Mouse (Mus musculus): ENCODE data around the gene Alcam.

The Alcam gene

DNA sequence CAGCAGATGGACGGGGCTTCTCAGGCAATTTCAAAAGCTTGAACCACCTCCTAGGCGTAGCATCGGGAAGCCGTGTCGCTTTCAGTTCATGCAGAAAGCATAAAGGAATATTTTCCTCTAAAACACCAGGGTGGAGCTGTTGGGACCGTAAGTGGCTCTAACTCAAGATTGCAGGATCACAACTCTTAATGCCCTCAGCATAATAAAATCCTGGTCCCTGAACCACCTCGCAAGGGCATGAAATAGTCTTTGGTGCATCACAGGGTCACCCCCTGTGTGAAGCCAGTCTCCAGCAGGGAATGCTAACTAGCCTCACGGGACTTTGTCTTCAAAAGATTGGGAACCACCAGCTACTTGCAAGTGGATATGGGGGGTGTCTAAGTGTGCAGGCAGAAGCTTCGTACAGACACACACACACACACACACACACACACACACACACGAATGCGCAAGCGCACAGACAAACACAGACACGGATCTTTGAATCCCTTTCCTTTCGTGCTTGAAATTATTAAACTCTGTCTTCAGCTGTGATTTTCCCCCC is at the start of gene Alcam:
TSS of gene Alcam (minus strand) at position 104 of the 544 bp plus-strand sequence.
- DNase-seq (ENCODE audit: low read depth, low spot score): no peak

DNA sequence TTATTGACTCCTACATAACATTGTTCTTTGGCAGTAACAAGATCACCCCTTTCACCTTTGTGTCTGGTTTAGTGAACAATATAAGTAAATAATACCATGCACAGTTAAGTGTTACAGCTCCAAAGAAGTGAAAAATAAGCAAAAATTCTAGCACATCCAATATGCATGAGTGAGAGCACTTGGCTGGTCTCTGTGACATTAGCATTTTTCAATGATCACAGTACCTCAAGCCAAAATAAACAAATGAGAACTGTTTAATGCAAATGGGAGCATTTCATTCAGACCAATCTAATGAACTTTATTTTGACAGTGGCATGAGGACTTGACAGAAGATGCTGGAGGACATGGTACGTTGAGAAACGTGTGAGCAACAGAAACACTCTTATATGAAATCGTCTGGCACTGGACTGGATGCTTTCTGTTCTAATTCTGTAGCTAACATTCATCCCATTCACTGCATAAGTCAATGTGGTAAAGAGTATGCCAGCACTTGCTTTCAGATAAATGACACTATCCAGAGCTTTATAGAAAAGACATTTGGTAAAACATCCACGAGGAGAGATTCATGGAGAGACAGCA is 45.0 kb upstream of the Alcam start:
- DNase-seq (ENCODE audit: low read depth, low spot score): no peak

DNA sequence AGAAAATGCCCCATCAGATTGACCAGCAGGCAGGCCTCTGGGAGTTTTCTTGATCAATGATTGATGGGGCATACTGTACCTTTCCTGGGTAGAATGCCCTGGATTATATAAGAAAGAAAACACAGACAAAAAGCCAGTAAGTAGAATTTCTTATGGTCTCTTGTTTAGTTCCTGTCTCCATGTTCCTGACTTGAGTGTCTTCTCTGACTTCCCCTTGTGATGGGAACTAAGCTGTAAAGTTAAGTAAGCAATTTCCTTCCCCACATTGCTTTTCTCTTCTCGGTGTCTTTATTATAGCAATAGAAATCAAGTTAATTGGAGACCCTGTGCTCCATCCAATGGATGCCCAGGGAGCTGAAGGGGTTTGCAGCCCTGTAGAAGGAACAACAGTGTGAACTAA is 36.7 kb upstream of the Alcam start:
- DNase-seq (ENCODE audit: low read depth, low spot score): no peak

DNA sequence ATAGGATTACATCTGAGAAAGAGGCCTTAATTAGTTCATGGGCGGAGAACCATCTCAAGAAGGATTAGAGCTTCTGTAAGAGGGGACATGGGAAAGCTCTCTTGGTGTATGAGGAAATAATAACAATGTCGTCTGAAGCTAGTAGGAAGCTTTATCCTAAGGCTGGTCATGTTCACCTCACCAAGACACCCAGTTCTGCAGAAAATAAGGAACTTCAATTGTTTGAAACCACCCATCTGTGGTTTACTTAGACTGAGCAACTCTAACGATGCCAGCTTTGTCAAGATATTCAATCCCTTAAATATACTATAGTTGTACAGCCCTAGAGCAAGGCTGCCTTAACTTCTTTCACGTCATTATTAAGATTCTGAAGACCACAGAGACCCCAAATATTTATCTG is 20.4 kb upstream of the Alcam start:
- DNase-seq (ENCODE audit: low read depth, low spot score): no peak

DNA sequence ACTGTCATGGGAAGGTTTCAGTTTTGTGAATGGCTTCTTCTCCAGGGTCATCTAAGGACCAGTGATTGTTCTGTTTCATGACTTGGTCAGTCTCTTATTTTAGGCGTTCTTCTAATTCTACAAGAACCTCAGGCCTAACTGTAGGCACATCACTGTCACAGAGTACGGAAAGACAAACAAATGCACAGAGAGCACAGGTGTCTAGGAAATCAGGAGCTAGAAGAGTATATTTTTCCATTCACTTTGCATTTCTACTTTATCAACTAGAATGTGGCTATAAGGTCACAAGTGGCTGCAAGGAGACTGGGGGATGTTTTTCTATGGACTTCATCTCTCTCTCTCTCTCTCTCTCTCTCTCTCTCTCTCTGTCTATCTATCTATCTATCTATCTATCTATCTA is 19.2 kb upstream of the Alcam start:
- no peak for DNase-seq (ENCODE audit: low read depth, low spot score)

DNA sequence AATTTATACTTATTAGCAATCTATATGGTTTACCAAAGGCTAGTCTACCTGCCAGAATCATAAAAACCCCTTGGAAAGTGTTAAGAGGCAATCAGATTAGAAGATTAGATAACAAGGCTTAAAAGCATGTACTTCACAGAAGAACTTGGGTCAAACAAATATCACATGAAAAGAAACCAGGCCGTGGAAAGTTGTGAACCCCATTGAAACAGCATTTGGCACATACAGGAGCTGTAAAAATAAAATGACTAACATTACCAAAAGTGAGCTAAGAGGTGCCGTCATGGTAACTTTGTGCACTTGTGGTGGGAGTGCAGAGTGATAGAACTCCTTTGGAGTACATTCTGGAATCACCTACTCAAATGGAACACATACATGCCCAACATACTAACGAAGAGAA is 18.8 kb upstream of the Alcam start:
- no peak for DNase-seq (ENCODE audit: low read depth, low spot score)

DNA sequence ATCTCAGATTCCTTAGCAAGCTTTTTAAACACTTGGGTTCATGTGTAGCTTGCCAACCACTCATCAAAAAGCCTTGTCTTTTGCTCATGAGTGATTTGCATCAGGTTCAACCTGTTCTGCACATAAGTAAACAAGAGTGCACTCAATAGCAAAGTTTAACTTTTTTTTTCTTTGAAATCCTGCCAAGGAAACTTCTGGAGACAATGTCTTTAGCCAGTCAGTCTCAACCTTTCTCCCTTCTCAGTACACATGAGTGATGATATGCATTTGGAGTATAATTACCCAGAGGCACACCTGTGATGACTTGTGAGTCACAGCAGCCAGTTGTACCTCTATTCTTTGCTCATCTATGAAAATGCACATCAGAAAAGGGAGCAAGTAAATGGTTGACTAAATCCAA is 18.2 kb upstream of the Alcam start:
- no peak for DNase-seq (ENCODE audit: low read depth, low spot score)

DNA sequence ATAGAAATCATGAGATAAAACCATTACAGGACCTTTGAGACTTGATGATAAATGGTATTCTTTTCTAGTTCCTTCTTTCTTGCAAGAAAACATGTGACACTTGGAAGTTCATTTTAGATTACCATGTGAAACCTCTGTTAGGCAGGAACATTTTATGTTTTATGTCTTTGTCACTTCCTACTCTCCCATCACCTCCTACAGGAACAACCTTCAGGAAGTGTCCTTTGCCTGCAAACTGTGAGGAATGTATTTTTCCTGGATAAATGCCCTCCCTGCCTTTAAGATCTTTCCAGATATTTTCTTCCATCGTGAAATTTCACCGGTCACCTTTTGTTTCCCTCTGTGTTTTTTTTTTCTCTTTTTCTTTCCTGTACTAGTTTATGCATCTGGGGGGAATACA is 17.0 kb upstream of the Alcam start:
- DNase-seq (ENCODE audit: low read depth, low spot score): no peak

DNA sequence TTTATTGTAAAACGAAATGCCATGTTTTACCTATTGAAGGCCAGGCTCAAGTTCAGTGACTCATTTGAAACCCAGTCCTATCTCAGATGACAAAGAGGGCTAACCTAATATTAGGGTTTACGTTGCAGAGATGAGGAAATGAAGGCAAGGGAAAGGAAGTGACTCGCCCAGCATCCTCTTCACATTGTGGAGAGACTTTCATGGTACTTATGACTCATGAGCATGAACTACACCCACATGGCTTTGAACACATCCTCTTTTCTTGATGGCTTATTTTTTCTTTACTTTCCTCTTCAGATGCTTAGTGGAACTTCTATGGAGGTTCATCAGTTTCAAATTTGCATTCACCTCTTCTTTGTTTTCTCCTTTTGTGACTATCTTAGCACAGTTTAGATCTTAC is 16.4 kb upstream of the Alcam start:
- no peak for DNase-seq (ENCODE audit: low read depth, low spot score)

DNA sequence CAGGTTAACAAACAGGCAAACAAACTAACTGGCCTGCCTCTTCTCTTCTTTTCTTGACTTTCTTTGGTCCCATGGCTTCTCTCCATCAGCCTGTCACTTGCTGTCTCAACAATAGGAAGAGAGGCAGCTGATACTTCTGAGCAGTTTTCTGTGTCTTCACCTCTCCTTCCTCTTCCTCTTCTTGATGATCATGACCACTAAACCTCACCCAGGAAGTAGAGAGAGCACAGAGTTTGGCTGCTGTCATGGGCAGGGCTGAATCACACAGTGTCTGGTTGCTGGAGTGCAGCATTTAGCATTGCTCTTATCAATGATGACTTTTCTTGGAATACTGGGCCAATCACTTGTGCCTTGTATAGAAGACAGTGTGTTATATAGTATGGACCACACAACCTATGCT is 14.6 kb upstream of the Alcam start:
- no peak for DNase-seq (ENCODE audit: low read depth, low spot score)

DNA sequence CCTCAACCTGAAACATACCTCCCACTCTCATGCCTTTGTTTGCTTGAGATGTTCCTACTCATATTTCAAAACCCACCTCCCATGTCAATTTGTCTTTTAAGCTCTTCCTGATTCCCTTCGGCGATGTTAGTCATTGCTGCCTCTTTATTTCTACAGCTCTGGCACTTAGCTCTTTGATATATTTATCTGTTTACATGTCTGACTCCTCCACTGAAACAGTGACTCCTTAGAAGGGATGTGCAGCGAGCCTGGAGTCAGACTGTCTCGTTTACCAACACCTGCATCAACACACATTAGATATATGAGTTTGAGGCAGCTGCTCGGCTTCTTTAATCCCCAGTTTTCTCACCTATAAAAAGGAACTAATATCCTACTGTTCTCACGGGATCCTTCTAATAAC is 12.9 kb upstream of the Alcam start:
- DNase-seq (ENCODE audit: low read depth, low spot score): no peak

DNA sequence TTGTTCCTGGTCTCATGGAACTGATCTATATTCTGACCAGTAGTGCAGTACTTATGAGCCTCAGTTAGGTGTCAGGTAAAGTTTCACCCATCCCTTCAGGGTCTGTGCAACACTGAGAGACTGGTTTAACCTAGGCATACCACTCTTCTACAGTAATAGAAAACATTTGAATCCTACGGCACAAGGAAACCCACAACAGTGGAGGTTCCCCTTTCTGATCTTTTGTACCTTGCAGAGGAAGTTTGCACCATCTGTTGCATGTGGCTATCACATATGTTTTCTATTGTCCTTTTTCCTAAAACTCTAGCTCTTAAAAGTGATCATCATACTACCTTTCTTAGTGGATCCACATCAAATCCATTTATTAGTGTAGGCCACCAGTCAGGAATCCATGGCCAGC is 10.7 kb upstream of the Alcam start:
- no peak for DNase-seq (ENCODE audit: low read depth, low spot score)

DNA sequence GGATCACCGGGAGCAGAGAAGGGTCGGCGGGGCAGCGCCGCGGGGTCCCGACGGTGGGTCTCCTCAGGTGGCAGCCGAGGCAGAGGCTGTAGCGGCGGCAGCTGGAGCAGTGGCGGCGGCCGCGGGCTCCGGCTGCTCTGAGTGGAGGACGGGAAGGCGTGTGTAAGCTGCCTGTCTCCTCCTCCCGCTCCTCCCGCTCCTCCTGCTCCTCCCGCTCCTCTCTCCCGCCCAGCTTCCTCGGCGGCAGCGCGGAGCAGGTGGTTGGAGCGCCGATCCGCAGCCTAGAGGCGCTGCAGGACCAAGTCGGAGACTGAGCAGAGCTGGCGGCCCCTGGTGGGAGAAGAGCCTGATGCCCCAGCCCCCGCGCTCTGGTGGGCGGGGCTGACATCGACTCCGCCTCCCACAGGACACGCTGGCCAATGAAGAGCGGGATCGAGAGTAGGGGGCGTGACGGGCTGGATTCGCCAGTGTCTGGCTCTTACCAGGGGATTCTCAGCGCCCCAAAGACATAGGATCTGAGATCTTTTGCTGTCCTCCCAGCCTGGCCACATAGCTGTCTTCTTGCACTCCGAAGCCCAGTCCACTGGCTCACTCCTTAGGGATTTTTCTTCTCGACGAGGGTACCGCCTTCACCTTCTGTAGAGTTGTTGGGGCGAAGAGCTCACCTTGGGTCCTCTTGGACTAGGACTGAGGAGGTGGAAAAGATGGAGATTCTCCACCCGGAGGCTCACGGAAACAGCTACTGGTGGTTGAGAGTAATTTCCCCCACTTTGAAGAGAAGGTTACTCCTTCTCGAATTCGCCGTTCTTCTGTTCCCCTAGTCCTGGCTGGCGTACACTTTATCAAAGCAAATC is 785 bp downstream of the Alcam start:
- DNase-seq (ENCODE audit: low read depth, low spot score): peak; percentile 83

DNA sequence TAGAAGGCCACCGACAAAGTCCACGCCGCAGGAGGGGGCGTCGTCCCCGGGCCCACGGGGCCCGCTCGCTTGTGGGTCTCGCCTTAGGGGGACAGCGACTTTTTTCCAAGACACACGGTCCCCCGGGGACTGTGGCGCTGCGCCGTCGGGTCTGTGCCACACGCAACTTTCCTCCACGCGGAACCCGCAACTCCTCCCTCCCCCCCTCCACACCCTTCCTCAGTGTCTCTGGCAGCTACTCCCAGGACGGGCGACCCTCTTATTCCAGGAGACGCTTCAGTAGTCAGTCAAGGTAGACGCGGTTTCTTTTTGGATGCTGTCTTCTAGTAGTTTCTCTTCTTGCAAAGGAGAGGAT is 1.4 kb downstream of the Alcam start:
- DNase-seq (ENCODE audit: low read depth, low spot score): no peak

DNA sequence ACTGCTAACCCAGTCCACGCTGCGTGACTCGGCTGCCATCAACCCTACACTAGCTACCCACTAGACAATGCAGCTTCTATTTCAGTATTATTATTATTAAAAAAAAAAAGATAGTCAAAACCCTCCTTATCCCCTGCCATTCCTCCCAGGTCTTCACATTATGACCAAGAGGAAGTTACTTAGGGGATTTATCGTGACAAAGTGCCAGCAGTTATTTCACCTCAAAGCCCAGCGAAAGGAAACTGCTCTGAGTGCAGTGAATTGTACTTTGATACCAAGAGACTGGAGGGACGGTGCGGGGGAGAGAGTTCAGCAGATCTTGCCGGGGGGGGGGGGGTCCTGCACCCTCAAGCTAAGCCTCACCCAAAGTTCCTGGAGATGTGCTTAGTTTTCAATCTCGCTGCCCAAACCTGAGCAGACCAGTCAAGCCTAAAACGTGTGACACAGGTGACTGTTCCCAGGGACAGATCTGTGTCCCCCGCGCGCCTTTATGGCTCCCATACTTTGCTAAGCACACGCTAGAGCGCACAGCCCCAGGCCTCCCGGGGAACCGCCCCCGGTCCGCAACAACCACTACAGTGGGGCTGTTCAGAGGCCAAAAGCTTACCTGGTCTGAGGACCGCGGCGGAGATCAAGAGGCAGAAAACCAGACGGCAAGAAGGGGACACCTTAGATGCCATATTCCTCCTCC is 1.9 kb downstream of the Alcam start:
- no peak for DNase-seq (ENCODE audit: low read depth, low spot score)

DNA sequence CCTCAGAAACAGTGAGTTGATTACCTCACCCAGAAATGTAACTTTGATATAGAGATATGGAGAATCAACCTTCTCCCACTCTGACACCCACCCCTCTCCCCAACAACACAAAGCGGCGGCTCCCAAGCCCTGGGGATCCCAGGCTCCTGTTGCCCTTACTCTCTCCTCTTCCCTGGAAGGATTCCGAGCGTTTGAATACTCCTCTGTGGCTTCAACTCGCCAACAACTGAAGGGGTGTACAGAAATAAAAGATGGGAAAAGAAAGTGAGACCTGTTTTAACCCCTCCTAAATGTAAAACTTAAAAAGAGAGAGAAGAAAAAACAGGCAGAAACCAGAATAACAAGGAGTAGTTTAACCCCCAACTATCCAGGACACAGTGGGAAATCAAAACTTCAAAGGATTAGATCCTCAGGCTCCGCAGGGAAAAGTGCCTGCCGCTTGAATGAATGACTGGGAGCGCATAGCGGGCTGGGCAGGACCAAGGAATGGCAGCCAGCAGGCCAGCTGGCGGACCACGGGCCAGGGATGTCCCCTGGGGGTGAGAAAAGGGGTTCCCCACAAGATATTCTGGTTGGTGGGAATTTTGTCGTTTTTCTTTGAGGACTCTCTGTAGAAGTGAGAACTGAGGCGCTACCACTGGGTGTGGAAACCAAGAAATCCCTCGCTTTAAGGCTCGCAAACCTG is 2.6 kb downstream of the Alcam start:
- no peak for DNase-seq (ENCODE audit: low read depth, low spot score)

DNA sequence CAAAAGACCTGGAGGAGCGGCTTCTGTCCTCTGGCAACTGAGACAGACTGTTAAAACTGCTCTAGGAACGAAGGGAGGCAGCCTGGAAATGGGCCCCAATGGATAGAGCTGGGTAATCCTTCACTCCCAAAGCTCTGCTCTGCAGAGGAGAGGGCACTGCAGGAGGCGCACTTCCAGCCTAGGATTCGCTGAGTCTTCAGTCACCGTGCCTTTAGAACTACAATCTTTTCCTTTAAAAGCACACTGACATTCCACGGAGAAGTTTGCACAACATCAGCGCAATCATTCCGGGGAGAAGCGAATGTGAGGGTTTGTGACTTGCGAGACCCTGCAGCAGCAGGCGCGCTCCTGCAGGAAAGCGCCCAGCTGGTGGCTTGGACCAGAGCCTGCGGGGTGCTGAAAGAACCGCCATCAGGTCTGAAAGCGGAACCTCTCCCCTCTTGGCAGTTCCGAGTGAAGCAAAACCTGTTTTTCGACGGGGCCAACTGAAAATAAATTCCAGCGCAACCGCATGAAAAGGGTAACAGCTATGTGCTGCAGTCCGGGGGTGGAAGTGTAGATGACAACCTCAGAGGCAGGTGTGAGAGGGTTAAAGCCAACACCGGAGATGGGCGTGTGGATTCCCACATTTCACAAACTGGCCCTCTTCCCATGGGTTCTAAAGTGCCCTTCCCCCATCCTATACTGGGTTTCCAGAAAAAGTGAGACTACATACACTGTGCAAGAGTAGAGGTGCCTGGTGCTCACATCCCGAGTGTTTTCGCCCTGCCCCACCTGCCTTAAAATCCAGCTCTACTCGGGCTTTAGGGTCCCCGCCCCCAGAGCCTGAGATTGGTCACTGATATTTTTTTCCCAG is 3.4 kb downstream of the Alcam start:
- DNase-seq (ENCODE audit: low read depth, low spot score): no peak

DNA sequence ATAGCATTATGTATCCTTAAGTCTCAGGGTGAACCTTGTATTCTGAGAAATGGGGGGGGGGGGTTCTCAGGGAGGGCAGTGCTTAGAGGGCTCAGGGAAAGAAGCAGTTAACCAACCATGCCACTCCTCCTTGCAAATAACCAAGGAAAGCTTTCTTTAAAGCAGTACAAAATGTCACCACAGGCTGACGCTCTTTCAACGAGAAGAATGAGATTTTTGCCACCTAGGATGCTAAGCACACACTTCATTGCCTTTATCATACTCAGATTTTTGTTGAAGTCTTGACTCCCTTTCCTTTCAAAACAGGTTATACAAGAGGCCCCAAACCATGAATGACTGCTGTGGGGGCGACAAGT is 4.0 kb downstream of the Alcam start:
- no peak for DNase-seq (ENCODE audit: low read depth, low spot score)

DNA sequence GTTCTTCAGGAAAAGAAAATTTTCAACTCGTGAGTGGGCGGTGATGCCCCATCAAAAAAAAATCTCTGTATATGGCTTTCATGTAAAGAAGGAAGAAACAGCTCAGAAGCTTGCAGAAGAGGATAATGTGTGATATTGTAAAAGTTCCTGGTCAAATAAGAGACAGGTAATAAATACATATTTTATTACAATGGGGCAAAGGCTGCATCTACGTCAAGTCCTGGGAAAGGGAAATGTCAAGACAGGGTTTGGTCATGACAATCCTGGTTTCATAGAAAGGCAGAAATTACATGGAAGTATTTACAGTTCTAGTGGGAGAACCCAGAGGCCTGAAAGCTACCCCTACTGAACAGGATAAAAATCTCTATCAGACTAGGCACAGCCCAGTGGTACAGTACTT is 7.9 kb downstream of the Alcam start:
- DNase-seq (ENCODE audit: low read depth, low spot score): no peak

DNA sequence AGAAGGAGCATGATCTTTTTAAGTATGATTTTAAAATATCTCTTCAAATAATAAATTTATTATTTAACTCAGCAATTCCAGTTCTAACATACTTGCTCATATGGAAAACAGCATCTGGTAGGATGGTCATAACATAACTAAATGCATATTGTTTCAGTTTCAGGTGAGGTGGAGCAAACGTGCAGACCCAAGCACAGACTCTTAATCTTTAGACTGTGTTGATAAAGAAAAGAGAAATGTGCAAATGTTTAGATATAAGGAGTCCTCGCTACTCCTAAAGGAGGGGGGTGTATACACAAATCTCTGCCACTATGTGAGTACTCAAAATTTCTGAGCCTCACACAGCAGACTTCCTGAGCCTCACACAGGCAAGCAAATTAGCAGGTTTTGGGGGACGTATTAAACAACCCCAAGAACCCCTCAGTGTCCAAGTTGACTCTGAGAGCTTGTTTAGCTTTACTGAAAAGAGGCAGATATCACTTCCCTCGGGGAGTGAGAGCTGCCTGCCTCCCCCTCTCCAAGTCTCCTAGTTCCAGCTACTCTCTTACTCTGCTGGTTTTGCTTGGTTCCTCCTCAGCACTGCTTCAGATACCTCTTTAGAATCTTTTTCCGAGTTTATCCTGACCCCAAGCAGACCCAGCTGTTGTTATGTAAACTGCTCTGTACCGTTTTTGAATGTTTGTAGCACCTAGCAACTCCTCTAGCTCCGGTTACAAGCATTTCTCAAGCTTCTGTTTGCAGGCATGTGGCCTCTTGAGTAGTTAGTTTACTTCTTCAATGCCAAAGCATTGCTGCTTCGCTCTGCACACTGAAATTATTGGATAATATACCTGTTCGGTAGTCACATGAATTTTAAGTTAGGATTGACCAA is 10.0 kb downstream of the Alcam start:
- DNase-seq (ENCODE audit: low read depth, low spot score): no peak

Measured in WW6 (cell line).